Mouse (Mus musculus) forebrain, embryonic 16.5 days (tissue): ENCODE measurements around the gene Uqcc2. TPM values are rescaled to one million over a fixed set of nuclear protein-coding genes. Genes with fewer than 3 reads are reported as not detected.

Experiments
- ATAC-seq: fragments of 200-750 bp; cut with Nextera tagmentation; 2 replicates; pipeline ENCODE4 v1.8.0; 2017; ENCODE audit warnings: mild to moderate bottlenecking, moderate library complexity
- H3K27ac ChIP-seq: fragments of 300-500 bp; sonication (generic); 2 replicates; pipeline ENCODE4 v1.5.1; 2014; ENCODE audit warnings: low read length, control low read depth
- H3K27me3 ChIP-seq: fragments of 300-500 bp; sonication (generic); replicated peaks from 2 replicates; pipeline ENCODE4 v1.6.1; 2014; ENCODE audit warnings: low read length; ENCODE audit not compliant: control insufficient read depth, insufficient read depth
- H3K36me3 ChIP-seq: fragments of 300-500 bp; sonication (generic); 2 replicates; pipeline ENCODE4 v1.6.1; 2014; ENCODE audit not compliant: control insufficient read depth, insufficient read depth
- H3K4me1 ChIP-seq: fragments of 300-500 bp; sonication (generic); replicated peaks from 2 replicates; pipeline ENCODE4 v1.6.1; 2014; ENCODE audit warnings: low read length; ENCODE audit not compliant: control insufficient read depth, insufficient read depth
- H3K4me2 ChIP-seq: fragments of 300-500 bp; sonication (generic); 2 replicates; pipeline ENCODE4 v1.6.1; 2014; ENCODE audit warnings: mild to moderate bottlenecking, low read length, control low read depth
- H3K4me3 ChIP-seq: fragments of 300-500 bp; sonication (generic); replicated peaks from 2 replicates; pipeline ENCODE4 v1.5.1; 2014; ENCODE audit warnings: mild to moderate bottlenecking, low read length, control low read depth
- H3K9ac ChIP-seq: fragments of 300-500 bp; sonication (generic); replicated peaks from 2 replicates; pipeline ENCODE4 v1.6.1; 2014; ENCODE audit warnings: low read depth, low read length, control low read depth
- H3K9me3 ChIP-seq: fragments of 300-500 bp; sonication (generic); 2 replicates; pipeline ENCODE4 v1.6.1; 2016; ENCODE audit warnings: low read length; ENCODE audit not compliant: control insufficient read depth
- WGBS: fragments of 180-500 bp; shearing (Covaris S2); extraction: QIAGEN DNeasy Blood & Tissue Kit; methylation state at CpG from one replicate; pipeline ENCODE4 v1.1.7; 2014; 5-methylcytosine and 5-hydroxymethylcytosine counted together
- polyA plus RNA-seq: library from polyadenylated mRNA; unstranded; fragments of >200 nt; fragmentation: Nextera tagmentation; extraction: Ambion mirVana; gene quantifications from 2 replicates; pipeline ENCODE4 v1.2.1, GENCODE M21; 2015

Uqcc2 gene
- polyA plus RNA-seq, 1 experiment from 2014 or later: 266 TPM

- H3K9ac ChIP-seq: no peak overlapping the region
- no peak overlapping the region for H3K4me2 ChIP-seq
- H3K4me3 ChIP-seq: no peak overlapping the region
- no peak for ATAC-seq
- no peaks in the 10 kb centered on the region for H3K36me3 ChIP-seq
- no peaks in the 10 kb centered on the region for H3K27me3 ChIP-seq
- 18% methylated on average over 8 of the region's 8 CpGs for WGBS
- peaks cover 14% of the 10 kb centered on the region for H3K4me1 ChIP-seq
- H3K9me3 ChIP-seq: no peaks in the 10 kb centered on the region
- no peak overlapping the region for H3K27ac ChIP-seq
These were observed 12.7 kb upstream of the Uqcc2 start for GRCm38 (mm10) chr17:27146323-27146923.

- H3K36me3 ChIP-seq: no peaks in the 10 kb centered on the region
- no peak overlapping the region for H3K27ac ChIP-seq
- H3K9ac ChIP-seq: no peak overlapping the region
- no peak for ATAC-seq
- 67% methylated on average over 4 of the region's 4 CpGs for WGBS
- H3K4me3 ChIP-seq: no peak overlapping the region
- no peaks in the 10 kb centered on the region for H3K27me3 ChIP-seq
- peaks cover 22% of the 10 kb centered on the region for H3K4me1 ChIP-seq
- H3K4me2 ChIP-seq: no peak overlapping the region
- H3K9me3 ChIP-seq: no peaks in the 10 kb centered on the region
These were observed 10.4 kb upstream of the Uqcc2 start for GRCm38 (mm10) chr17:27144152-27144551.

- Histone ChIP-seq H3K4me1 (peaks cover 32% of the 10 kb centered on the region), H3K4me3 (no peak overlapping the region), H3K36me3 (no peaks in the 10 kb centered on the region), H3K27ac (no peak overlapping the region), H3K9ac (no peak overlapping the region), H3K27me3 (no peaks in the 10 kb centered on the region), H3K4me2 (no peak overlapping the region), H3K9me3 (no peaks in the 10 kb centered on the region)
- 43% methylated on average over 10 of the region's 10 CpGs for WGBS
- no peak for ATAC-seq
These were observed 8.3 kb upstream of the Uqcc2 start for GRCm38 (mm10) chr17:27141971-27142450.

- no peak overlapping the region for H3K27ac ChIP-seq
- H3K9me3 ChIP-seq: no peaks in the 10 kb centered on the region
- 34% methylated on average over 9 of the region's 9 CpGs for WGBS
- H3K4me2 ChIP-seq: no peak overlapping the region
- H3K9ac ChIP-seq: no peak overlapping the region
- no peaks in the 10 kb centered on the region for H3K36me3 ChIP-seq
- no peaks in the 10 kb centered on the region for H3K27me3 ChIP-seq
- peaks cover 20% of the 10 kb centered on the region for H3K4me1 ChIP-seq
- no peak for ATAC-seq
- no peak overlapping the region for H3K4me3 ChIP-seq
These were observed 6.5 kb upstream of the Uqcc2 start for GRCm38 (mm10) chr17:27140262-27140661.

GRCm38 (mm10) chr17:27139304-27139703 lies 5.6 kb upstream of the Uqcc2 start:
- Histone ChIP-seq H3K9me3 (no peaks in the 10 kb centered on the region), H3K27me3 (no peaks in the 10 kb centered on the region), H3K9ac (no peak overlapping the region), H3K4me2 (no peak overlapping the region), H3K36me3 (no peaks in the 10 kb centered on the region), H3K4me3 (no peak overlapping the region), H3K27ac (no peak overlapping the region), H3K4me1 (peaks cover 21% of the 10 kb centered on the region)
- 23% methylated on average over 7 of the region's 7 CpGs for WGBS
- ATAC-seq: no peak

GRCm38 (mm10) chr17:27138396-27138795 lies 4.7 kb upstream of the Uqcc2 start:
- H3K4me2 ChIP-seq: no peak overlapping the region
- H3K4me1 ChIP-seq: peaks cover 23% of the 10 kb centered on the region
- no peak overlapping the region for H3K4me3 ChIP-seq
- 14% methylated on average over 9 of the region's 9 CpGs for WGBS
- no peaks in the 10 kb centered on the region for H3K9me3 ChIP-seq
- no peak overlapping the region for H3K9ac ChIP-seq
- H3K36me3 ChIP-seq: no peaks in the 10 kb centered on the region
- no peaks in the 10 kb centered on the region for H3K27me3 ChIP-seq
- no peak for ATAC-seq
- no peak overlapping the region for H3K27ac ChIP-seq

- no peaks in the 10 kb centered on the region for H3K9me3 ChIP-seq
- 9% methylated on average over 3 of the region's 3 CpGs for WGBS
- no peak overlapping the region for H3K27ac ChIP-seq
- no peaks in the 10 kb centered on the region for H3K27me3 ChIP-seq
- H3K4me3 ChIP-seq: no peak overlapping the region
- H3K36me3 ChIP-seq: no peaks in the 10 kb centered on the region
- H3K4me1 ChIP-seq: peaks cover 34% of the 10 kb centered on the region
- ATAC-seq: no peak
- H3K9ac ChIP-seq: no peak overlapping the region
- no peak overlapping the region for H3K4me2 ChIP-seq
These were observed 999 bp upstream of the Uqcc2 start for GRCm38 (mm10) chr17:27134715-27135114.

- peak overlapping the region; percentile 76 for H3K9ac ChIP-seq
- peaks cover 34% of the 10 kb centered on the region for H3K4me1 ChIP-seq
- no peaks in the 10 kb centered on the region for H3K9me3 ChIP-seq
- no peaks in the 10 kb centered on the region for H3K36me3 ChIP-seq
- no peak for ATAC-seq
- peak overlapping the region; percentile 82 for H3K27ac ChIP-seq
- H3K27me3 ChIP-seq: no peaks in the 10 kb centered on the region
- peak overlapping the region; percentile 61 for H3K4me2 ChIP-seq
- peak overlapping the region; percentile 76 for H3K4me3 ChIP-seq
- WGBS: 20% methylated on average over 9 of the region's 9 CpGs
These were observed 471 bp upstream of the Uqcc2 start for GRCm38 (mm10) chr17:27134187-27134586.

GRCm38 (mm10) chr17:27132238-27132637 lies 1.5 kb downstream of the Uqcc2 start:
- no peaks in the 10 kb centered on the region for H3K9me3 ChIP-seq
- WGBS: 92% methylated on average over 10 of the region's 10 CpGs
- H3K27me3 ChIP-seq: no peaks in the 10 kb centered on the region
- no peak for ATAC-seq
- peaks cover 27% of the 10 kb centered on the region for H3K4me1 ChIP-seq
- no peak overlapping the region; the same call in 1 of the 2 replicates for H3K9ac ChIP-seq
- no peak overlapping the region for H3K27ac ChIP-seq
- no peak overlapping the region for H3K4me2 ChIP-seq
- no peaks in the 10 kb centered on the region for H3K36me3 ChIP-seq
- no peak overlapping the region for H3K4me3 ChIP-seq

- H3K36me3 ChIP-seq: no peaks in the 10 kb centered on the region
- 80% methylated on average over 10 of the region's 10 CpGs for whole genome bisulfite sequencing
- H3K4me2 ChIP-seq: no peak overlapping the region
- no peak overlapping the region for H3K4me3 ChIP-seq
- H3K4me1 ChIP-seq: peaks cover 27% of the 10 kb centered on the region
- no peak for ATAC-seq
- H3K27me3 ChIP-seq: no peaks in the 10 kb centered on the region
- no peak overlapping the region; the same call in 1 of the 2 replicates for H3K9ac ChIP-seq
- H3K9me3 ChIP-seq: no peaks in the 10 kb centered on the region
- H3K27ac ChIP-seq: no peak overlapping the region
These were observed 2.5 kb downstream of the Uqcc2 start for GRCm38 (mm10) chr17:27131240-27131665.
